Mouse (Mus musculus) frontal cortex, postnatal 36 days (tissue): ENCODE results near the gene Gm17174.
"Not testable (repeated sequence)": the region's sequence is repeated elsewhere in the genome, so short reads cannot be mapped to it uniquely, and the experiment has no call there.

Source experiments
- DNase-seq, 2 experiments: peaks; one replicate each; pipeline ENCODE4 v3.0.0; 2022; ENCODE audit warnings: low spot score in 2 of 2

Gm17174 gene

DNA sequence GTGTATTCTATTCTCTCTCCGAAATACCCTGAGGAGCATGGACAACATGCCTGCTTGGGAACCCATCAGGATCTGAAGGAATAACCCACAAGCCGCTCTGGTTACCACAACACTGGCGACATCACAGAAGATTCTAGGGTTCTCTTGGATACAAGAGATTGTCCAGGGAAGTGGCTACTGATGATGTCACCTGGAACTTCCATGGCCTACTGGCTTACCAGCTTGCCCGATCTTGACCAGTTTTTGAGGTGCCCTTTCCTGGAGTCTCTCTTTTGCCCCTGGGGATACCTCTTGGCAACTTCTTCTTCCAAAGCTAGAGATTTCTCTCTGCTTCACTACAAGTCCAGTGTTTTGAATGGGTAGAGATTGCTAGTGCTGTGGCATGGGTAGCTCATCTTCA lies at the start of gene Gm17174:
Gm17174 (minus strand) TSS at position 101 of the 400 bp plus-strand sequence.
- DNase-seq: not testable (repeated sequence)

DNA sequence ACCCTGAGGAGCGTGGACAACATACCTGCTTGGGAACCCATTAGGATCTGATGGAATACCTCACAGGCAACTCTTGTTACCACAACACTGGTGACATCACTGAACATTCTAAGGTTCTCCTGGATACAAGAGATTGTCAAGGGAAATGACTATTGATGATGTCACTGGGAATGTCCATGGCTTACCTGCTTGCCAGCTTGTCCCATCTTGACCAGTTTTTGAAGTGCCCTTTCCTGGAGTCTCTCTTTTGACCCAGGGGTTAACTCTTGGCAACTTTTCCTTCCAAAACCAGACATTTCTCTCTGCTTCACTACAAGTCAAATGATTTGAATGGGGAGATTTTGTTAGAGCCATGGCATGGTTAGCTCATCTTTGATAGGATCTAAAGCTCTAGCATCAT lies 43.6 kb upstream of the Gm17174 start, which contains the start of gene Gm4181:
Gm4181 (minus strand) TSS at position 101 of the 400 bp plus-strand sequence.
- DNase-seq: not testable (repeated sequence)

DNA sequence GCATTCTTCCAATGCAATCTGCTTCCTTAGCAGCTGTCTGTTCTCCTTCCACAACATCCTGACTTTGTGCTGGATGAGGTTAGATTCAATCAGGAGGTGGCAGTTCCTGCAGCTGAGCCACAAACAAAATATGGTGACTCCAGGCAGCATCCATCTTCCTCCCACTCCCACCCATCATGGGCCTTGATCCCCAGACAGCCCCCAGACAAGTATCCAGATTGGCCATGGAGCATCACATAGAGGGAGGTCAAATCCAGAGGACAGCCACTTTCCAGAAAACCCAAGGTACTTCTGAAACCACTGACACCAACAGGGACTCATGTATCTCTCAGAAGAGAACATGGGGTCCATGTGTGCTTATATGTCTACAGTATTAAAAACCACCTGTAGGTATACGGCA lies 40.5 kb upstream of the Gm17174 start:
- DNase-seq: peak; percentile 1

DNA sequence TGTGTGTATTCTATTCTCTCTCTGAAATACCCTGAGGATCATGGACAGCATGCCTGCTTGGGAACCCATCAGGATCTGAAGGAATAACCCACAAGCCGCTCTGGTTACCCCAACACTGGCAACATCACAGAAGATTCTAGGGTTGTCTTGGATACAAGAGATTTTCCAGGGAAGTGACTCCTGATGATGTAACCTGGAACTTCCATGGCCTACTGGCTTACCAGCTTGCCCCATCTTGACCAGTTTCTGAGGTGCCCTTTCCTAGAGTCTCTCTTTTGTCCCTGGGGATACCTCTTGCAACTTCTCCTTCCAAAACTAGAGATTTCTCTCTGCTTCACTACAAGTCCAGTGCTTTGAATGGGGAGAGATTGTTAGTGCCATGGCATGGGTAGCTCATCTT lies 19.3 kb upstream of the Gm17174 start, which contains the start of gene Gm17078:
Gm17078 (minus strand) TSS at position 101 of the 400 bp plus-strand sequence.
- no peak for DNase-seq

DNA sequence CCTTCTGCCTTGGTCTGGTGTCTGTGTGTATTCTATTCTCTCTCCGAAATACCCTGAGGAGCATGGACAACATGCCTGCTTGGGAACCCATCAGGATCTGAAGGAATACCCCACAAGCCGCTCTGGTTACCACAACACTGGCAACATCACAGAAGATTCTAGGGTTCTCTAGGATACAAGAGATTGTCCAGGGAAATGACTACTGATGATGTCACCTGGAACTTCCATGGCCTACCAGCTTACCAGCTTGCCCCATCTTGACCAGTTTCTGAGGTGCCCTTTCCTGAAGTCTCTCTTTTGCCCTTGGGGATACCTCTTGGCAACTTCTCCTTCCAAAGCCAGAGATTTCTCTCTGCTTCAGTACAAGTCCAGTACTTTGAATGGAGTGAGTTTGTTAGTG lies 18.0 kb downstream of the Gm17174 start, which contains the start of gene Gm17175:
Gm17175 (minus strand) TSS at position 101 of the 400 bp plus-strand sequence.
- not testable (repeated sequence) for DNase-seq

DNA sequence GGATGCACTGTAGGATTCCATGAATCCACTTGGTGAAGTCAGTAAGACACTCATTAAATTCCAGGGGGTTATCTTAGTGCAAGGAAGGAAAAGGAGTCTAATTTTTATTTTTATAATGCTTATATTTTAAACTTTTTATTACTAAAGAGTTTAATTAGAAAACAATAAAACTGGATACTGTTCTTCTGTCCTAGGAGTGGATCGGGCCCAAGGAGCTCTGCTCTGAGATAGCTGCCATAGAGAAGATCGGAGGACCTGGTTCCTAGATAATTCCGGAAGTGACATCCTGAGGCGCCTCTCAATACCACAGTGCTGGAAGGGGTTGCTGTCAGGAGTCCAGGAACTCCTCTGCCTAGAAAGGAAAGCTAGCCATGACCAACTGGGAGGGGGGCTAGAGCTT lies 39.4 kb downstream of the Gm17174 start, which contains the start of gene Gm5622:
Gm5622 (plus strand) TSS at position 301 of the 400 bp plus-strand sequence.
- DNase-seq: no peak
